Mouse (Mus musculus) activated CD4-positive, CD25-positive, alpha-beta regulatory T cell (primary cell): ENCODE data around the gene Sema5b. TPM values are rescaled to one million over a fixed set of nuclear protein-coding genes. Genes with fewer than 3 reads are reported as not detected.

Source experiments
- polyA plus RNA-seq, 2 experiments: library from polyadenylated mRNA; unstranded; fragments of 100-300 nt; shearing (Covaris generic); gene quantifications; one replicate each; pipeline ENCODE4 v1.2.1; 2017

Gene Sema5b
- polyA plus RNA-seq = not detected

GRCm38 (mm10) chr16:35541117-35541641 is at the start of gene Sema5b:
Gene Sema5b, plus strand, starts transcription at chr16:35541145.

Other genes starting within 250 kb of the Sema5b start
- gene Sec22a, start 177.2 kb upstream of the Sema5b start, polyA plus RNA-seq = 10 to 100 TPM; 28.4 to 35.8 TPM
- gene Pdia5, start 50.3 kb upstream of the Sema5b start, polyA plus RNA-seq = under 1 TPM in 1 of 2 experiments, not detected in 1; 0.36 TPM
- gene Dirc2, start 228.2 kb downstream of the Sema5b start, polyA plus RNA-seq = 10 to 100 TPM; 22.6 to 27.8 TPM
- 10 to 100 TPM; 19.5 to 29.6 TPM for gene Hspbap1, start 229.2 kb downstream of the Sema5b start, polyA plus RNA-seq